Mouse (Mus musculus): ENCODE results near the gene Slc6a8.

DNA sequence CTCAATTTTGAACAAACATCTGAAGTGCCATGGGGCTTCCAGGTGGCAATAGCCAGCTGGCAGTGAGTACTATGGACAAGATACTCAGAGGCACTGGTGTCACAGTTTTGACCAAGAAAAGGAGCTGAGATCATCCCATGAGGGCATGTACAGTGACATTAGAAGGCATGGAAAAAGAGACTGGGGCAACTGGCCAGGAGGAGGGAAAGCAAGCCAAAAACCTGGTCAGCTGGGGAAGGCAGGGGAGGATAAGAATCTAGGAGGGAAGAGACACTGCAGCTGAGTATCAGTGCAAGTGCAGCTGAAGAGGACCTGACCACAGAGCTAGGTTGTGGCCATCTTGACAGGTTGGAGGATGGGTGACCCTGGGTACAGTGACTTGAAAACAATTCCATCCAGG is 46.0 kb upstream of the Slc6a8 start:
- TF ChIP-seq CTCF (IDR thresholded peaks at IDR 0.05 in 2 of 3, conservative IDR thresholded peaks at IDR 0.05 in 1 of 3; ENCODE audit: control insufficient read depth in 1 of 3, insufficient read depth in 1 of 3, low read depth in 2 of 3, low read length in 3 of 3, poor library complexity in 1 of 3, severe bottlenecking in 1 of 3) = no peak
- TF ChIP-seq ZNF384 (IDR thresholded peaks at IDR 0.05; ENCODE audit: low read depth, low read length) = no peak
- TF ChIP-seq E2F4 (IDR thresholded peaks at IDR 0.05; ENCODE audit: borderline replicate concordance, low read depth, low read length) = no peak
- TF ChIP-seq POLR2A (IDR thresholded peaks at IDR 0.05; ENCODE audit: control insufficient read depth in 1 of 2, insufficient read depth in 1 of 2, low read depth in 1 of 2, low read length in 2 of 2, poor library complexity in 1 of 2) = no peak
